Mouse (Mus musculus): ENCODE results near the gene Pik3r6.
A peak's percentile ranks its signal among the peaks of the same experiment; 100 is the strongest.

The Pik3r6 gene

DNA sequence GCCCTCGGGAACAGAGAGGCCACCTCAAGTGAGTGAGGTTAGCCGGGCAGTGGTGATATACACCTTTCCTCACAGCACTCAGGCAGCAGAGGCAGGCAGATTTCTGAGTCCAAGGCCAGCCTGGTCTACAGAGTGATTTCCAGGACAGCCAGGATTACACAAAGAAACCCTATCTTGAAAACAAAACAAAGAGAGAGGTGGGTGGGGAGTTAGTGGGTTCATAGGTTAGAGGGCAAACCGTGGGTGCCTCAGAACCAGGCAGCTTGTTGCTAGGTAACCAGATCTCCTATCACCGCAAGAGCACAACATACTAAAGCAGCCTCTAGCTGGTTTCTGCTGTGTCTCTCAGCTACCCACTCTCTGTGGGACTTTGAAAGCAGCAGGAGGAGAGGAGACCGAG, 83.9 kb downstream of the Pik3r6 start, which contains the start of gene Ccdc42:
TSS of gene Ccdc42 (plus strand) at position 301 of the 400 bp plus-strand sequence.
- DNase-seq, result no peak

GRCm38 (mm10) chr11:68589055-68589809, 86.4 kb downstream of the Pik3r6 start:
- DNase-seq, result peak; percentile 19 to 20

- DNase-seq, result no peak
Measured at GRCm38 (mm10) chr11:68591708-68592107, 88.9 kb downstream of the Pik3r6 start.

- no peak for DNase-seq
Measured at GRCm38 (mm10) chr11:68593247-68593646, 90.4 kb downstream of the Pik3r6 start.

DNA sequence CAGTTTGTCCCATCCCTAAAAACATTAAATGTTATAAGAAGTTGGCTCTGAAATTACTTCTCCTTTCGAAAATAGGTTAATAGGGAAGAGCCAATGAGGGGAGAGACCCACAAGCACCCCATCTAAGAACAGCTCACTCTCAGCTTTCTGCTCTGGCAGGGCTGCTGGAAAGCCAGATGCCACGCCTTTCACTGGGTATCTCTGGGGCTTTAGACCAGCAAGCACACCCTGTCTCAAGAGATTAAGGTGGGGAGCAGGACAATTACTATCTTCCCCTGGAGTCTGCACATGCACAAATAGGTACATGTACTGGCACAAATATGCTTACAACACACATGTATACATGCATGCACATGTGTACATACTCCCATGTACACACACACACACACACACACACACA, 95.1 kb downstream of the Pik3r6 start:
- no peak for DNase-seq

DNA sequence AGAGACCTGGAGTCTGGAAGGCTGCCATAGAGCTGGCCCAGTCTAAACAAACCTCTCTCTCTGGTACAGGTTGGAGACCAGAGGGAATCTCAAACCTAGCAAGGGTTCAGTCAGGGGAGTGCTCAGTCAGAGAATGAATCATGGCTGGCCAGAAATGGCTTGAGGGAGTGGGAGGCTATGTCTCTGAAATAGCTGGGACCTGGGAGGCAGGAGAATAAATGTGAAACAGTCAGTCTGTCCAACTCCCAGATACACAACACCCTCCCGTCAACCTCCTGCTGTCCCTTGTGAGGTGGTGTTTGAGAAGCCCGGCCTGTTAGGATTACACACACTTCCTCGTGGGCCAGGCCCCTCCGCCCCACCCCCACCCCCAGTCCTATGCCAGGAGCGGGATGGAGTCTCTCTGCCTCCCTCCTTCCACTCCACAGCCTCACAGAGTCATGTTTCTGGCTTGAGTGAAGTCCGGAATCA, 97.8 kb downstream of the Pik3r6 start:
- DNase-seq, result no peak

- no peak for DNase-seq
Measured at GRCm38 (mm10) chr11:68601486-68601991, 98.7 kb downstream of the Pik3r6 start.
